Mouse (Mus musculus) forebrain, embryonic 10.5 days (tissue): ENCODE measurements around the gene Golt1b. TPM values are rescaled to one million over a fixed set of nuclear protein-coding genes. Genes with fewer than 3 reads are reported as not detected.
A peak's percentile ranks its signal among the peaks of the same experiment; 100 is the strongest.
"Not testable (repeated sequence)": the region's sequence is repeated elsewhere in the genome, so short reads cannot be mapped to it uniquely, and the experiment has no call there.

Experiments used
- DNase-seq: peaks from one replicate; pipeline ENCODE4 v3.0.0-alpha.2; 2017; ENCODE audit warnings: low spot score; ENCODE audit errors: extremely low spot score
- H3K27ac ChIP-seq: fragments of 300-500 bp; sonication (generic); 2 replicates; pipeline ENCODE4 v1.5.1; 2016; ENCODE audit warnings: mild to moderate bottlenecking
- H3K27me3 ChIP-seq: fragments of 300-500 bp; sonication (generic); 2 replicates; pipeline ENCODE4 v1.6.1; 2016; ENCODE audit warnings: mild to moderate bottlenecking; ENCODE audit not compliant: poor library complexity, severe bottlenecking
- H3K36me3 ChIP-seq: fragments of 300-500 bp; sonication (generic); replicated peaks from 2 replicates; pipeline ENCODE4 v1.6.1; 2016; ENCODE audit warnings: mild to moderate bottlenecking, moderate library complexity
- H3K4me1 ChIP-seq: fragments of 300-500 bp; sonication (generic); 2 replicates; pipeline ENCODE4 v1.6.1; 2016
- H3K4me3 ChIP-seq: fragments of 300-500 bp; sonication (generic); 2 replicates; pipeline ENCODE4 v1.5.1; 2016; ENCODE audit warnings: mild to moderate bottlenecking, moderate library complexity
- H3K9me3 ChIP-seq: fragments of 300-500 bp; sonication (generic); 2 replicates; pipeline ENCODE4 v1.6.1; 2016; ENCODE audit warnings: mild to moderate bottlenecking, moderate library complexity
- WGBS: fragments of 180-500 bp; shearing (Covaris S2); methylation state at CpG from one replicate; pipeline ENCODE4 v1.1.7; 2016; 5-methylcytosine and 5-hydroxymethylcytosine counted together
- polyA plus RNA-seq: library from polyadenylated mRNA; unstranded; fragments of >200 nt; fragmentation: Nextera tagmentation; extraction: Ambion mirVana; gene quantifications from 2 replicates; pipeline ENCODE4 v1.2.1, GENCODE M21; 2016

The Golt1b gene
- 112 and 119 TPM in 2 replicates for polyA plus RNA-seq

- peaks cover 24% of the 10 kb centered on the region for H3K4me1 ChIP-seq
- no peaks in the 10 kb centered on the region for H3K27me3 ChIP-seq
- H3K36me3 ChIP-seq, result peaks cover 4% of the 10 kb centered on the region; the same call in 1 of the 2 replicates
- H3K9me3 ChIP-seq, result no peaks in the 10 kb centered on the region
- H3K27ac ChIP-seq, result peak within 1 kb of the TSS; percentile 91
- DNase-seq, result peak; percentile 97
- under 1% methylated on average over 85 of the region's 87 CpGs for WGBS
- H3K4me3 ChIP-seq, result peak within 1 kb of the TSS; percentile 99
These were observed at the start of gene Golt1b, which contains the start of gene Recql for GRCm38 (mm10) chr6:142387011-142387754. Gene Golt1b (plus strand): TSS chr6:142387221. Gene Recql (minus strand): TSS chr6:142387087.

GRCm38 (mm10) chr6:142338961-142339360 is 48.1 kb upstream of the Golt1b start:
- no peaks in the 10 kb centered on the region for H3K36me3 ChIP-seq
- WGBS, result 70% methylated on average over 2 of the region's 2 CpGs
- no peaks in the 10 kb centered on the region for H3K27me3 ChIP-seq
- no peaks in the 10 kb centered on the region for H3K9me3 ChIP-seq
- H3K27ac ChIP-seq, result no peak overlapping the region
- DNase-seq, result no peak
- no peaks in the 10 kb centered on the region for H3K4me1 ChIP-seq
- no peak overlapping the region for H3K4me3 ChIP-seq

GRCm38 (mm10) chr6:142339576-142339975 is 47.4 kb upstream of the Golt1b start:
- Histone ChIP-seq H3K36me3 (no peaks in the 10 kb centered on the region), H3K4me3 (no peak overlapping the region), H3K9me3 (no peaks in the 10 kb centered on the region), H3K27ac (no peak overlapping the region), H3K4me1 (no peaks in the 10 kb centered on the region), H3K27me3 (no peaks in the 10 kb centered on the region)
- DNase-seq, result no peak
- 65% methylated on average over 2 of the region's 2 CpGs for WGBS

- peak; percentile 42 for DNase-seq
These were observed 43.5 kb upstream of the Golt1b start for GRCm38 (mm10) chr6:142343561-142343960.

DNA sequence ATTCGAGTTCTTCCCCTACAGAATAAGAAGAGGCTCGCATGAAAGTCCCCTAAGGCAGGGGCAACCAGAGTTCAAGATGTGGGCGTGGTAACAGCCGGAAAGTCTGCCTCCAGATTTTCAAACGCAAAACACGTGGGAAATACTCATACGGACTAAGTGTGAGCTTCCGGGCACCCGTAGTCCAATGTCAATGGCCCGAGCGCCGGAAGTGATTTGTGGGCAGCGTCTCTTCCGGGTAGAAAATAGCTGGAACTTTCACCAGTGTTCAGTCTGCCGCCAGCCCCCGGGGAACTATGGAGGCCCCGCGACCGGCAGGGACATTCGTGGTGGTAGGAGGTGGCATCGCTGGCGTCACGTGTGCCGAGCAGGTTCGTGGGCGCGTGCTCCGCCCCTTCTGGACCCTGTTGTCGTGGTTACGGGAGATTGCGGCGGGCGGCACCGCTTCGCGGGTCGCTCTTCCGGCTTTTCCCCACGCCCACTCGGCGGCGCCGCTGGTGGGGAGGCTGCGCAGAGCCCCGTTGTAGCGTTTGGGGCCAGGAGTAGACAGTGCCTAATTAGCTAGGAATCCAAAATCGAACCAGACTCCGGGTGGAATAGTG is 41.5 kb upstream of the Golt1b start, which contains the start of gene Pyroxd1:
Pyroxd1 (plus strand) TSS at position 215 of the 599 bp plus-strand sequence.
- Histone ChIP-seq H3K4me3 (peak within 1 kb of the TSS; percentile 69), H3K9me3 (no peaks in the 10 kb centered on the region), H3K4me1 (peaks cover 9% of the 10 kb centered on the region), H3K27me3 (no peaks in the 10 kb centered on the region), H3K36me3 (peaks cover 22% of the 10 kb centered on the region), H3K27ac (peak within 1 kb of the TSS; percentile 89)
- peak; percentile 89 for DNase-seq
- WGBS, result under 1% methylated on average over 48 of the region's 48 CpGs

More at GRCm38 (mm10) chr6:142343561-142343960, 43.5 kb upstream of the Golt1b start:
- Histone ChIP-seq H3K27me3 (no peaks in the 10 kb centered on the region), H3K9me3 (no peaks in the 10 kb centered on the region), H3K27ac (no peak overlapping the region), H3K36me3 (peaks cover 6% of the 10 kb centered on the region), H3K4me1 (peaks cover 9% of the 10 kb centered on the region), H3K4me3 (no peak overlapping the region)
- WGBS, result 70% methylated on average over 2 of the region's 2 CpGs

- Histone ChIP-seq H3K36me3 (peaks cover 30% of the 10 kb centered on the region), H3K4me3 (peak overlapping the region; percentile 69), H3K9me3 (no peaks in the 10 kb centered on the region), H3K27me3 (no peaks in the 10 kb centered on the region), H3K27ac (peak overlapping the region; percentile 89), H3K4me1 (peaks cover 9% of the 10 kb centered on the region)
- 60% methylated on average over 12 of the region's 12 CpGs for WGBS
- no peak for DNase-seq
These were observed 40.6 kb upstream of the Golt1b start for GRCm38 (mm10) chr6:142346181-142347110.

DNA sequence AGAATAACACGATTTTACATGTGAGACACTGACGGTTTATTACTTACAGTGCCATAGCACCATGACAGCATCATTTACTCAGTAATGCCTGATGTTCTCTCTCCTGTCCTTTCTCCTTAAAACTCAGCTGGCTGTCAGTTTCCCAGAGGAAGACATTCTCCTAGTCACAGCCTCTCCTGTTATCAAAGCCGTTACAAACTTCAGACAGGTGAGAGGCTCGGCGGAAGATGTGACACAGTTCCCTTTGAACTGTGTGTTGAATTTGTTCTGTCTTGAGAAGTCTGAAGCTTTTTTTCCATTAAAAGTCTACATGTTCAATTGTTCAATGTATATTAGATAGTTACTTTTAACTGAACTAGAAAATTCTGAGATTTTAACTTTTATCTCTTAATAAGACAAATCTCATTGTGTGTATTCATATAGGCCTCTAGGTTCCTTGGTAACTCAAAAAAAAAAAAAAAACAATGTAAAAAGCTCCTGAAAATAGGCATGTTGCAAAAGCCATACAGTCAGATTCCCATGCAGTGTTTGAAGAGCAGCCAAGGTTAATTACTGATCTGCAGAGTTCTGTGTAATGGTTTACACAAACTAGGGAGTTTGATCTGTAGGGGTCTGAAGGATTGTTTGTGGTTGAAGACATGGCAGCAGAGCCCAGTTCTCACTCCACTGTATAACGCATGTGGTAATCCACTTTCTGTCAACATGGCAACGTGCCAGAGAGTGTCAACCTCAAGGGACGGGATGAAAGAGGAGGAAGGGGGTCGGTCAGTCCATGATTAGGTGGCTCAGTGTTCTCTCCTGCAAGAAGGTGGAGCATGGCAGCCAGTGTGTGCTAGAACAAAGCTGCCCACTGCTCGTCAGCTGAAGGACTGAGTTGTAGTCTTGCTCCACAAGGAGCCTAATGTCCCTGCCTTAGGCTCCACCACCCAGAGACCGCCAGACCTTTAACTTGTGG is 39.3 kb upstream of the Golt1b start:
- Histone ChIP-seq H3K9me3 (no peaks in the 10 kb centered on the region), H3K4me3 (no peak overlapping the region), H3K36me3 (peaks cover 42% of the 10 kb centered on the region), H3K4me1 (peaks cover 9% of the 10 kb centered on the region), H3K27me3 (no peaks in the 10 kb centered on the region), H3K27ac (no peak overlapping the region)
- WGBS, result 91% methylated on average over 11 of the region's 11 CpGs
- DNase-seq, result no peak

DNA sequence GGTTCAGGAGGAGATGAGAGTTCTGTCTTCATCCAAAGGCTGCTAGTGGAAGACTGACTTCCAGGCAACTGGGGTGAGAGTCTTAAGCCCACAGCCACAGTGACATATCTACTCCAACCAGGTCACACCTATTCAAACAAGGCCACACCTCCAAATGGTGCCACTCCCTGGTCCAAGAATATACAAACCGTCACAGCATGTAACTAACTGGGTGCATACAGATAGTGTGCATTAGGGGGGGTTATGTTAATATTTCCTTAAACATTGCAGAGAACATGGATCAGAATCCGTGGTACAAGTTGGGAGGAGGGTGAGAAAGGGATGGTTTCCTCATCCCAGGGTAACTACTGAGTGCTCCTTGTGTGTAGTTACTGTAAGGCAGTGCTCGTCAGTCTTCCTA is 34.9 kb upstream of the Golt1b start:
- H3K9me3 ChIP-seq, H3K4me3 ChIP-seq, H3K27ac ChIP-seq, DNase-seq, H3K4me1 ChIP-seq, H3K27me3 ChIP-seq: not testable (repeated sequence)
- WGBS, result 90% methylated on average over 3 of the region's 3 CpGs
- peaks cover 77% of the 10 kb centered on the region for H3K36me3 ChIP-seq

GRCm38 (mm10) chr6:142357106-142357505 is 29.9 kb upstream of the Golt1b start:
- Histone ChIP-seq H3K9me3 (no peaks in the 10 kb centered on the region), H3K4me1 (no peaks in the 10 kb centered on the region), H3K4me3 (no peak overlapping the region), H3K36me3 (peaks cover 89% of the 10 kb centered on the region), H3K27me3 (no peaks in the 10 kb centered on the region), H3K27ac (no peak overlapping the region)
- no peak for DNase-seq
- 76% methylated on average over 7 of the region's 7 CpGs for WGBS

- DNase-seq, result no peak
- peaks cover 95% of the 10 kb centered on the region for H3K36me3 ChIP-seq
- 95% methylated on average over 6 of the region's 6 CpGs for WGBS
These were observed 25.0 kb upstream of the Golt1b start for GRCm38 (mm10) chr6:142362036-142362435.

GRCm38 (mm10) chr6:142363019-142363576 is 23.9 kb upstream of the Golt1b start:
- DNase-seq, result no peak
- 80% methylated on average over 9 of the region's 9 CpGs for WGBS
- peaks cover 96% of the 10 kb centered on the region for H3K36me3 ChIP-seq

More at GRCm38 (mm10) chr6:142362036-142362435, 25.0 kb upstream of the Golt1b start:
- no peaks in the 10 kb centered on the region for H3K9me3 ChIP-seq
- H3K27me3 ChIP-seq, result no peaks in the 10 kb centered on the region
- no peaks in the 10 kb centered on the region for H3K4me1 ChIP-seq
- no peak overlapping the region for H3K4me3 ChIP-seq
- no peak overlapping the region for H3K27ac ChIP-seq

More at GRCm38 (mm10) chr6:142363019-142363576, 23.9 kb upstream of the Golt1b start:
- no peak overlapping the region for H3K27ac ChIP-seq
- H3K4me3 ChIP-seq, result no peak overlapping the region
- no peaks in the 10 kb centered on the region for H3K4me1 ChIP-seq
- H3K9me3 ChIP-seq, result no peaks in the 10 kb centered on the region
- H3K27me3 ChIP-seq, result no peaks in the 10 kb centered on the region
